Mouse (Mus musculus): ENCODE data around the gene Evx2.

- TF ChIP-seq CTCF (conservative IDR thresholded peaks at IDR 0.05; ENCODE audit: low read length) (no peak), POU5F1 (IDR thresholded peaks at IDR 0.05; ENCODE audit: borderline replicate concordance, low read length) (no peak)
Observed at GRCm38 (mm10) chr2:74691022-74691951, 31.9 kb upstream of the Evx2 start, which contains the start of gene Hoxd10.
